Mouse (Mus musculus): ENCODE measurements at regions not wholly inside any gene's neighbourhood (a gene's known extent, or its start where the extent isn't known, plus 50 kb on each side); places are given as distances from the start of the nearest gene placed in this dataset.

DNA sequence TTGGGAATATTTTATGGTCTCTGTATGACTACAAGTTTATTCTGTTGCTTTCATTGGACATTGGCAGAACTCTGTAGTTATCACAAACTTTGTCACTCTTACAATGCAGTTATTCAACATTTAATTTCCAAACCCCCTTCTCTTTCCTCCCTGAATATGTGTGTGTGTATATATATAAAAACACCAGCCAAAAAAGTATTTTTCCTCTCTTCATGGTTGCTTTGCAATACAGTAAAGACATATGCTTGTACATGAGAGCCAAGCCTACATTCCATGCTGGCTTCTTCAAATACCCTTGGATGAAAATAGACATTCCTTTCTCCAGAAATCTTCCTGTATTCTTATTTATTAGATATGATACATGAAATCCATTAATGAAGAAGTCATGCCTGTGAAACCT lies 287.3 kb upstream of the A1bg start:
- Histone ChIP-seq H3K4me1 (ENCODE audit: control insufficient read depth, insufficient read depth, low read length) (no peaks in the 10 kb centered on the region), H3K79me2 (ENCODE audit: control insufficient read depth, insufficient read depth, low read length) (no peaks in the 10 kb centered on the region), H3K36me3 (ENCODE audit: control insufficient read depth, insufficient read depth, low read length) (no peaks in the 10 kb centered on the region), H3K4me3 (ENCODE audit: insufficient read depth, low read depth, low read length) (no peak overlapping the region), H3K27me3 (ENCODE audit: control insufficient read depth, insufficient read depth, low read length) (no peaks in the 10 kb centered on the region), H3K9ac (ENCODE audit: low read depth, low read length) (no peak overlapping the region), H3K27ac (replicated peaks; ENCODE audit: insufficient read depth, low read depth, low read length) (no peak overlapping the region)
- DNase-seq (ENCODE audit: extremely low read depth, low read depth, low spot score) = no peak
- TF ChIP-seq POLR2A (IDR thresholded peaks at IDR 0.05; ENCODE audit: extremely low read depth, insufficient read depth, low read length) = no peak
- TF ChIP-seq CTCF (IDR thresholded peaks at IDR 0.05; ENCODE audit: low read depth, low read length) = no peak

- TF ChIP-seq CTCF (IDR thresholded peaks at IDR 0.05; ENCODE audit: low read depth, low read length) (no peak), POLR2A (IDR thresholded peaks at IDR 0.05; ENCODE audit: extremely low read depth, insufficient read depth, low read length) (no peak)
- Histone ChIP-seq H3K27ac (replicated peaks; ENCODE audit: insufficient read depth, low read depth, low read length) (no peak overlapping the region), H3K9ac (ENCODE audit: low read depth, low read length) (no peak overlapping the region), H3K36me3 (ENCODE audit: control insufficient read depth, insufficient read depth, low read length) (no peaks in the 10 kb centered on the region), H3K79me2 (ENCODE audit: control insufficient read depth, insufficient read depth, low read length) (no peaks in the 10 kb centered on the region), H3K27me3 (ENCODE audit: control insufficient read depth, insufficient read depth, low read length) (no peaks in the 10 kb centered on the region), H3K4me1 (ENCODE audit: control insufficient read depth, insufficient read depth, low read length) (no peaks in the 10 kb centered on the region), H3K4me3 (ENCODE audit: insufficient read depth, low read depth, low read length) (no peak overlapping the region)
- whole genome bisulfite sequencing = 63% methylated on average over 1 of the region's 1 CpGs
- DNase-seq (ENCODE audit: extremely low read depth, low read depth, low spot score) = no peak
Measured at GRCm38 (mm10) chr15:61189981-61190380, 267.2 kb upstream of the A1bg start.

- WGBS = 60% methylated on average over 8 of the region's 8 CpGs
- no peak for DNase-seq (ENCODE audit: extremely low read depth, low read depth, low spot score)
- H3K36me3 ChIP-seq (ENCODE audit: control insufficient read depth, insufficient read depth, low read length) = no peaks in the 10 kb centered on the region
- no peaks in the 10 kb centered on the region for H3K4me1 ChIP-seq (ENCODE audit: control insufficient read depth, insufficient read depth, low read length)
- H3K4me3 ChIP-seq (ENCODE audit: insufficient read depth, low read depth, low read length) = no peak overlapping the region
- H3K79me2 ChIP-seq (ENCODE audit: control insufficient read depth, insufficient read depth, low read length) = no peaks in the 10 kb centered on the region
- H3K27me3 ChIP-seq (ENCODE audit: control insufficient read depth, insufficient read depth, low read length) = no peaks in the 10 kb centered on the region
- no peak for TF ChIP-seq POLR2A (IDR thresholded peaks at IDR 0.05; ENCODE audit: extremely low read depth, insufficient read depth, low read length)
- no peak for TF ChIP-seq CTCF (IDR thresholded peaks at IDR 0.05; ENCODE audit: low read depth, low read length)
- H3K27ac ChIP-seq (replicated peaks; ENCODE audit: insufficient read depth, low read depth, low read length) = no peak overlapping the region
- H3K9ac ChIP-seq (ENCODE audit: low read depth, low read length) = no peak overlapping the region
Measured at GRCm38 (mm10) chr15:61189481-61189880, 266.7 kb upstream of the A1bg start.

DNA sequence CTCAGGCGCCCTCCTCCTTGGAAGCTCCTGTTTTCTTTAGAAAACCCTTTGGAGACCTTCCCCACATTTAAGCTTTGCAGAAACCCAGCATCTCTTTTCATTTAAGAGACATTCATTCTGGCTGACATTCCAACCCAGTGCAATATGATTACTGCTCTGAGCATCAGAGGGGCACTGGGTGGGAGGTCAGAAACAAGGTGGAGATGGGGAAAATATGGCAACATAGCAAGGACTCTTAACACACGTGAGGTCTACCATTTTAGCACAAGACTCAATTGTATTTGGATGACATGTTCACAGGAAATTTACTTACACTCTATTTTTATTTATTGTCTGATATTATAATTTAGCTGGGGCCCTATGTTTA lies 261.8 kb upstream of the A1bg start:
- no peak for DNase-seq (ENCODE audit: extremely low read depth, low read depth, low spot score)
- Histone ChIP-seq H3K36me3 (ENCODE audit: control insufficient read depth, insufficient read depth, low read length) (no peaks in the 10 kb centered on the region), H3K4me3 (ENCODE audit: insufficient read depth, low read depth, low read length) (no peak overlapping the region), H3K9ac (ENCODE audit: low read depth, low read length) (no peak overlapping the region), H3K27me3 (ENCODE audit: control insufficient read depth, insufficient read depth, low read length) (no peaks in the 10 kb centered on the region), H3K79me2 (ENCODE audit: control insufficient read depth, insufficient read depth, low read length) (no peaks in the 10 kb centered on the region), H3K4me1 (ENCODE audit: control insufficient read depth, insufficient read depth, low read length) (no peaks in the 10 kb centered on the region), H3K27ac (replicated peaks; ENCODE audit: insufficient read depth, low read depth, low read length) (no peak overlapping the region)
- 78% methylated on average over 2 of the region's 2 CpGs for WGBS
- TF ChIP-seq CTCF (IDR thresholded peaks at IDR 0.05; ENCODE audit: low read depth, low read length) = no peak
- TF ChIP-seq POLR2A (IDR thresholded peaks at IDR 0.05; ENCODE audit: extremely low read depth, insufficient read depth, low read length) = no peak

GRCm38 (mm10) chr15:61183751-61184596 lies 261.2 kb upstream of the A1bg start:
- Histone ChIP-seq H3K36me3 (ENCODE audit: control insufficient read depth, insufficient read depth, low read length) (no peaks in the 10 kb centered on the region), H3K79me2 (ENCODE audit: control insufficient read depth, insufficient read depth, low read length) (no peaks in the 10 kb centered on the region), H3K27me3 (ENCODE audit: control insufficient read depth, insufficient read depth, low read length) (no peaks in the 10 kb centered on the region), H3K9ac (ENCODE audit: low read depth, low read length) (no peak overlapping the region), H3K4me1 (ENCODE audit: control insufficient read depth, insufficient read depth, low read length) (no peaks in the 10 kb centered on the region), H3K27ac (replicated peaks; ENCODE audit: insufficient read depth, low read depth, low read length) (no peak overlapping the region), H3K4me3 (ENCODE audit: insufficient read depth, low read depth, low read length) (no peak overlapping the region)
- 85% methylated on average over 11 of the region's 11 CpGs for WGBS
- no peak for DNase-seq (ENCODE audit: extremely low read depth, low read depth, low spot score)
- TF ChIP-seq CTCF (IDR thresholded peaks at IDR 0.05; ENCODE audit: low read depth, low read length) (no peak), POLR2A (IDR thresholded peaks at IDR 0.05; ENCODE audit: extremely low read depth, insufficient read depth, low read length) (no peak)

GRCm38 (mm10) chr15:61183291-61183690 lies 260.5 kb upstream of the A1bg start:
- Histone ChIP-seq H3K4me3 (ENCODE audit: insufficient read depth, low read depth, low read length) (no peak overlapping the region), H3K79me2 (ENCODE audit: control insufficient read depth, insufficient read depth, low read length) (no peaks in the 10 kb centered on the region), H3K4me1 (ENCODE audit: control insufficient read depth, insufficient read depth, low read length) (no peaks in the 10 kb centered on the region), H3K36me3 (ENCODE audit: control insufficient read depth, insufficient read depth, low read length) (no peaks in the 10 kb centered on the region), H3K27me3 (ENCODE audit: control insufficient read depth, insufficient read depth, low read length) (no peaks in the 10 kb centered on the region), H3K9ac (ENCODE audit: low read depth, low read length) (no peak overlapping the region), H3K27ac (replicated peaks; ENCODE audit: insufficient read depth, low read depth, low read length) (no peak overlapping the region)
- TF ChIP-seq CTCF (IDR thresholded peaks at IDR 0.05; ENCODE audit: low read depth, low read length) = no peak
- TF ChIP-seq POLR2A (IDR thresholded peaks at IDR 0.05; ENCODE audit: extremely low read depth, insufficient read depth, low read length) = no peak
- DNase-seq (ENCODE audit: extremely low read depth, low read depth, low spot score) = no peak
- WGBS = 64% methylated on average over 5 of the region's 5 CpGs

All from liver, adult 2 months (tissue).